Mouse (Mus musculus): ENCODE data around the gene Tbkbp1.

DNA sequence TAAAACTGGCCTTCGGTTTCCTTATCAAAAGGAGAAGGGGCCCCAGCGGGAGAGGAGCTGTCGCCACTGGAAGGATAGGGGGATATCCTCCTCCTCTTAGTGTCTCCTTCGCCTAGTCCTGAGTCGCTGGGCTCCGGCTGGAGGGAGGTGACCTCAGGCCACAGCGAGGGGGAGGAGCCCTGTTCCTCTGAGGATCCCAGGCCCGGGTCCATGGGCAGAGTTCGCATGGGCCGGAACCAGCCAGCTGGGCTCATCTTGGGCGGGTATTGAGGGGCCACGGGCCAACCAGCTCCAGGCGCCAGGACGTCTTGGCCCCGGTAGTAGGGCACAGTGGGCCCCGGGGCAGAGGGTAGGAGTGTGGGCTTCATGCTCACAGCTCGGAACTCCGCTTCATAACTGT is 52.5 kb downstream of the Tbkbp1 start:
- TF ChIP-seq ZNF384 (IDR thresholded peaks at IDR 0.05; ENCODE audit: low read depth, low read length) (no peak), ZC3H11A (IDR thresholded peaks at IDR 0.05; ENCODE audit: low read depth, low read length) (no peak), CTCF (conservative IDR thresholded peaks at IDR 0.05 in 1 of 2, IDR thresholded peaks at IDR 0.05 in 1 of 2; ENCODE audit: low read depth in 2 of 2, low read length in 2 of 2) (no peak), POLR2A (IDR thresholded peaks at IDR 0.05; ENCODE audit: low read depth, low read length) (no peak), MAZ (IDR thresholded peaks at IDR 0.05; ENCODE audit: low read depth, low read length) (no peak), MXI1 (IDR thresholded peaks at IDR 0.05; ENCODE audit: low read depth, low read length) (no peak), USF2 (conservative IDR thresholded peaks at IDR 0.05; ENCODE audit: low read depth, low read length) (no peak), TCF12 (IDR thresholded peaks at IDR 0.05; ENCODE audit: low read depth, low read length) (no peak), NRF1 (IDR thresholded peaks at IDR 0.05; ENCODE audit: low read depth, low read length) (no peak), SIN3A (IDR thresholded peaks at IDR 0.05; ENCODE audit: low read length) (no peak)

Data from CH12.LX (cell line).